In the genomic region with DNA sequence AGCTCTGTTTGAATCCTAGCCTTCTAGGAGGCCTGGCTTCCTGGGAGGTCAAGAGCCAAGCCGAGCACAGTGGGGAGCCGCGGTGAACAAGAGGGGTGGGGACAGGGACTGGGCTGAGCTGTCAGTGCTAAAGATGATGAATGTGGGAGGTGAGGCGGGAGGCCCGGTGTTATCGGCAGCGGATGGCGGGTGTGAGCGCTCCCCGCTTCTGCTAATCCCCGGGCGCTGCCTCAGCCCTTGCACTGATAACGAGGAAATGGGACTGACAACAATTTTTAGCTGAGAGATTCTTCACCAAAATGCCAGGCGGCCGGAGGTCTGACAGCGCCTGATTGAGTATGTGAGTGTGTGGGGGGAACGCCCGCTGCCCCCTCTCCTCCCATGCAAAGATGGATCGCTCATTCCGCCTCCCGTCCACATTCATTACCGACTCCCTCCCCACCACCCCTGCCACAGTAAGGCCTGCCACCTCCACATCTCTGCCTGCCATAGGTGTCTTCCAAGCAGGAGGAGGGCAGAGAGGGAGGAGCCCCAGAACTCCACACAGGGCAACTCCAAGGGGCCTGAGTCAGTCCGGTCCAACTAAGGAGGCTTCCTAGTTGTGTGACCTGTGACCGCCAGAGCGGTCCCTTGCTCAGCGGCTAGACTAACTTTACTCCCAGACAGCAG, we compare ENCODE assay signal across 8 mouse cellular contexts.
A peak's percentile ranks its signal among the peaks of the same experiment; 100 is the strongest.
DNase-seq lines count a peak whose midpoint lies in the region; ATAC-seq and TF ChIP-seq lines count a peak whose summit lies in the region.
"Had no signal": no experiment of that assay in that cellular context is flagged by ENCODE, and none has a peak within 500 bp of the region (broad histone marks: within the 10 kb centered on the region; RNA-seq: fewer than 3 reads in every experiment).

No protein-coding gene starts in this region.

- peak overlapping the region; percentile 16 for H3K4me2 ChIP-seq in lung, embryonic 15.5 days
- H3K4me2 ChIP-seq in lung, postnatal 0 days (replicated peaks; ENCODE audit: low read depth, low read length) = no peak overlapping the region

- no peak for DNase-seq in lung, postnatal 0 days (ENCODE audit: low spot score)
- peak; percentile 58 for DNase-seq in yolk sac, embryonic 10.5 days (ENCODE audit: low spot score)
- DNase-seq in cerebellum, postnatal 4 days (ENCODE audit: low spot score in 2 of 2) = no peak
- DNase-seq in urinary bladder, postnatal 4 days (ENCODE audit: low spot score in 2 of 2) = no peak

- no peak for TF ChIP-seq EP300 in lung, postnatal 0 days (IDR thresholded peaks at IDR 0.05)

- 5% methylated on average over 26 of the region's 26 CpGs for WGBS in lung, embryonic 15.5 days
- WGBS in lung, postnatal 0 days = 11% methylated on average over 26 of the region's 26 CpGs

- H3K36me3 ChIP-seq in lung, embryonic 15.5 days = no peaks in the 10 kb centered on the region
- H3K36me3 ChIP-seq in lung, postnatal 0 days (ENCODE audit: insufficient read depth, low read length) = no peaks in the 10 kb centered on the region
- no peaks in the 10 kb centered on the region; the same call in 1 of the 2 replicates for H3K36me3 ChIP-seq in erythroblast, embryonic 14.5 days (ENCODE audit: control insufficient read depth)
- H3K36me3 ChIP-seq in megakaryocyte, embryonic 14.5 days (replicated peaks; ENCODE audit: low read length) = no peaks in the 10 kb centered on the region

- no peak overlapping the region for H3K27ac ChIP-seq in lung, embryonic 15.5 days
- no peak overlapping the region for H3K27ac ChIP-seq in lung, postnatal 0 days (ENCODE audit: low read length)
- H3K27ac ChIP-seq: macrophage had no signal

- no peak overlapping the region for H3K9ac ChIP-seq in lung, embryonic 15.5 days
- no peak overlapping the region for H3K9ac ChIP-seq in lung, postnatal 0 days (replicated peaks; ENCODE audit: low read depth)

- peak; percentile 53; the same call in 1 of the 2 replicates for ATAC-seq in lung, embryonic 15.5 days (ENCODE audit: borderline replicate concordance, extremely low read depth, low FRiP score, low TSS enrichment)
- ATAC-seq in lung, postnatal 0 days = no peak

- H3K9me3 ChIP-seq in lung, embryonic 15.5 days = no peaks in the 10 kb centered on the region
- H3K9me3 ChIP-seq in lung, postnatal 0 days (ENCODE audit: low read length) = no peaks in the 10 kb centered on the region
- H3K9me3 ChIP-seq in erythroblast, embryonic 14.5 days (ENCODE audit: control insufficient read depth, low read length) = peaks cover 4% of the 10 kb centered on the region
- H3K9me3 ChIP-seq in megakaryocyte, embryonic 14.5 days = peaks cover 10% of the 10 kb centered on the region

- H3K4me3 ChIP-seq in lung, embryonic 15.5 days = no peak overlapping the region
- no peak overlapping the region for H3K4me3 ChIP-seq in lung, postnatal 0 days (ENCODE audit: low read depth, low read length)
- peak overlapping the region; percentile 67 for H3K4me3 ChIP-seq in erythroblast, embryonic 14.5 days (replicated peaks)
- H3K4me3 ChIP-seq in megakaryocyte, embryonic 14.5 days (replicated peaks) = peak overlapping the region; percentile 80

- TF ChIP-seq CTCF in lung, postnatal 0 days (IDR thresholded peaks at IDR 0.05) = no peak

- H3K4me1 ChIP-seq in lung, embryonic 15.5 days = 0 out of 2 replicates have a peak, but pooled peaks cover 5% of the 10 kb centered on the region
- H3K4me1 ChIP-seq in lung, postnatal 0 days (ENCODE audit: insufficient read depth, low read depth, low read length) = no peaks in the 10 kb centered on the region
- H3K4me1 ChIP-seq in erythroblast, embryonic 14.5 days (ENCODE audit: control insufficient read depth) = peaks cover 56% of the 10 kb centered on the region
- peaks cover 14% of the 10 kb centered on the region for H3K4me1 ChIP-seq in megakaryocyte, embryonic 14.5 days

- H3K27me3 ChIP-seq in lung, embryonic 15.5 days = peaks cover 75% of the 10 kb centered on the region
- 0 out of 2 replicates have a peak, but pooled peaks cover 13% of the 10 kb centered on the region for H3K27me3 ChIP-seq in lung, postnatal 0 days (replicated peaks; ENCODE audit: insufficient read depth, low read length)
- H3K27me3 ChIP-seq in erythroblast, embryonic 14.5 days (ENCODE audit: control insufficient read depth) = peaks cover 51% of the 10 kb centered on the region
- H3K27me3 ChIP-seq in megakaryocyte, embryonic 14.5 days (replicated peaks) = peaks cover 55% of the 10 kb centered on the region

Comparison
In these comparisons a context has a peak if more than half of its experiments do, and no peak if none do; other contexts are left out.
1. H3K4me3 ChIP-seq: peak in erythroblast, embryonic 14.5 days (single experiment) and megakaryocyte, embryonic 14.5 days (single experiment); none in lung, embryonic 15.5 days (single experiment) and lung, postnatal 0 days (single experiment).